Mouse (Mus musculus): ENCODE measurements around the gene Hist1h3f. TPM values are rescaled to one million over a fixed set of nuclear protein-coding genes. Genes with fewer than 3 reads are reported as not detected.

The Hist1h3f gene
- polyA plus RNA-seq, 1 experiment from 2014 or later = 0.32 TPM

DNA sequence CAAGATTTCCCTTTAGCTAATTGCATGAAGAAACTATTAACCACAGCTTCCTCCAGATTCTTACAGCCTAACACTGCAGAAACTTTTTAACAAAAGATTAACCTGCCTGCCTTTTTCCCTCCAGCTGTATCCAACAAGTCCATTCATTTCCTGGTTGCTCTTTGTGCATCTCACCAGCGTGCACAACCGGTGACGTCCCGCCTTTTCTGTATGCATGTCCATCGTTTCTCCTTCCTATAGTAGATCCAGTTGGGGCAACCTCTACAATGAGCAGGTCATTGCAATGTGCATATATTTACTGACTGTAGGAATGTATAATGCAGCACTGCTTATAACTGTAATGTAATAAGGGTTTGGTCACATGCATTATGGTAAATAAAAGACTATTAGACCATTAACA lies 19.9 kb upstream of the Hist1h3f start:
- H3K9me3 ChIP-seq (ENCODE audit: low read length) = no peaks in the 10 kb centered on the region

DNA sequence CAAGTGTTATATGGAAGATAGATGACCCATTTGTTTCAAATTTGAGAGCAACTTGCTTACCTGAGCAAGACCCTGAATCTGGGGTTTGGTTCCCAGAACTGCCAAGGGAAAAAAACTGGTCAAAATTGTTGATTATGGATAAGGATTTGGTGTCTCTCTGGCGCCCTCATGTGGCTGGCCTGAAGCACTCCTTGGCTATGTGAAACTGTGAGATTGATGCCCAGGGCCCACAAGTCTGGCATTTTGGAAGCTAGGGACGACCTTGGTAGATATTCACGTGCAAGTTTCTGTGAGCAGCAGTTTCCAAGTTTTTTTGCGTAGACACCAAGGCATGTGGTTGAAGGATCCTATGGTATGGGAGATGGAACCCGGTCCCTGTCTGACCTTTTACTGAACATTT lies 19.2 kb upstream of the Hist1h3f start:
- Histone ChIP-seq H3K9me3 (ENCODE audit: low read length) (no peaks in the 10 kb centered on the region), H3K36me3 (ENCODE audit: insufficient read depth, low read length) (no peaks in the 10 kb centered on the region), H3K27ac (ENCODE audit: low read length) (no peak overlapping the region), H3K27me3 (replicated peaks; ENCODE audit: insufficient read depth, low read length) (no peaks in the 10 kb centered on the region), H3K4me1 (ENCODE audit: insufficient read depth, low read depth, low read length) (no peaks in the 10 kb centered on the region), H3K9ac (replicated peaks; ENCODE audit: low read depth) (no peak overlapping the region), H3K4me2 (replicated peaks; ENCODE audit: low read depth, low read length) (no peak overlapping the region), H3K4me3 (ENCODE audit: low read depth, low read length) (no peak overlapping the region)
- peak; percentile 86 for DNase-seq (ENCODE audit: low spot score)
- 11% methylated on average over 5 of the region's 5 CpGs for WGBS
- peak; percentile 92 for TF ChIP-seq CTCF (IDR thresholded peaks at IDR 0.05)
- TF ChIP-seq EP300 (IDR thresholded peaks at IDR 0.05) = no peak
- peak; percentile 27; the same call in 1 of the 2 replicates for ATAC-seq

More for the DNA sequence above, 19.9 kb upstream of the Hist1h3f start:
- no peak for ATAC-seq
- Histone ChIP-seq H3K27ac (ENCODE audit: low read length) (no peak overlapping the region), H3K27me3 (replicated peaks; ENCODE audit: insufficient read depth, low read length) (no peaks in the 10 kb centered on the region), H3K4me1 (ENCODE audit: insufficient read depth, low read depth, low read length) (no peaks in the 10 kb centered on the region), H3K9ac (replicated peaks; ENCODE audit: low read depth) (no peak overlapping the region), H3K4me2 (replicated peaks; ENCODE audit: low read depth, low read length) (no peak overlapping the region), H3K4me3 (ENCODE audit: low read depth, low read length) (no peak overlapping the region), H3K36me3 (ENCODE audit: insufficient read depth, low read length) (no peaks in the 10 kb centered on the region)
- DNase-seq (ENCODE audit: low spot score) = no peak
- TF ChIP-seq EP300 (IDR thresholded peaks at IDR 0.05) = no peak
- no peak for TF ChIP-seq CTCF (IDR thresholded peaks at IDR 0.05)
- 39% methylated on average over 5 of the region's 5 CpGs for WGBS

DNA sequence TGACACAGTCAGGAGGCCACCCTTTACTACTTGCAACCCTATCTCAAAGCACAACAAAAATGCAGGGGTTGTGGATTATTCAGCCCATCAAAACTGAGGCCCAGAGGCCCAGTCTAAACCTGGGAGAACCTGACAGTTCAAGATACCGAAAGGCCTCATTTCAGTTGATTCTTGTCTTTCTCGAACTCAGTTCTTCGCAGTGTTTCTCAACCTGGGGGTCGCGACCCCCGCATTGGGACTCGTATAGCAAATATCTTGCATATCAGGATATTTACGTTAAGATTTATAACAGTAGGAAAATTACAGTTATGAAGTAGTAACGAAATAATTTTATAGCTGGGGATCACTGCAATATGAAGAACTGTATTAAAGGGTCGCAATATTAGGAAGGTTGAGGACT lies 18.0 kb upstream of the Hist1h3f start:
- H3K4me2 ChIP-seq (replicated peaks; ENCODE audit: low read depth, low read length) = peak overlapping the region; percentile 53
- no peaks in the 10 kb centered on the region for H3K36me3 ChIP-seq (ENCODE audit: insufficient read depth, low read length)
- no peaks in the 10 kb centered on the region for H3K4me1 ChIP-seq (ENCODE audit: insufficient read depth, low read depth, low read length)
- no peak for DNase-seq (ENCODE audit: low spot score)
- TF ChIP-seq CTCF (IDR thresholded peaks at IDR 0.05) = no peak
- TF ChIP-seq EP300 (IDR thresholded peaks at IDR 0.05) = no peak
- no peaks in the 10 kb centered on the region for H3K9me3 ChIP-seq (ENCODE audit: low read length)
- no peak overlapping the region for H3K9ac ChIP-seq (replicated peaks; ENCODE audit: low read depth)
- 4% methylated on average over 10 of the region's 10 CpGs for WGBS
- no peaks in the 10 kb centered on the region for H3K27me3 ChIP-seq (replicated peaks; ENCODE audit: insufficient read depth, low read length)
- no peak overlapping the region for H3K27ac ChIP-seq (ENCODE audit: low read length)
- no peak for ATAC-seq
- peak overlapping the region; percentile 28 for H3K4me3 ChIP-seq (ENCODE audit: low read depth, low read length)

DNA sequence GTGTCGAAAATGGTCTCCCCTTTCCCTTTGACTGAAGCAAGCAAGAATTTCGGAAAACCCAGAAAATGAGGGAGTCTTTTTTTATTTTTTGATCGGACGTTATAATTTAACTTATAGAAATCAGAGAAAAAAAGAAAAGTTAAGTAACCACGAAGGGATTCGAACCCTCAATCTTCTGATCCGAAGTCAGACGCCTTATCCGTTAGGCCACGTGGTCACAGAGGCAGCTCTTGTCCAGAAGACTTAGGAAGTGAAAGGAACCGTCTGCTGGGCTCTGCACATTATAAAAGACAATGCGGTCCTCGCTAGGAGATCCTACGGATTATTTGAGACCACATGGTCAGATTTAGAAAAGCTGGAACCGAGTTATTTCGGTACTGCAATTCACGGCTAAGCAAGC lies 17.5 kb upstream of the Hist1h3f start:
- ATAC-seq = peak; percentile 41
- DNase-seq (ENCODE audit: low spot score) = peak; percentile 94
- no peaks in the 10 kb centered on the region for H3K36me3 ChIP-seq (ENCODE audit: insufficient read depth, low read length)

DNA sequence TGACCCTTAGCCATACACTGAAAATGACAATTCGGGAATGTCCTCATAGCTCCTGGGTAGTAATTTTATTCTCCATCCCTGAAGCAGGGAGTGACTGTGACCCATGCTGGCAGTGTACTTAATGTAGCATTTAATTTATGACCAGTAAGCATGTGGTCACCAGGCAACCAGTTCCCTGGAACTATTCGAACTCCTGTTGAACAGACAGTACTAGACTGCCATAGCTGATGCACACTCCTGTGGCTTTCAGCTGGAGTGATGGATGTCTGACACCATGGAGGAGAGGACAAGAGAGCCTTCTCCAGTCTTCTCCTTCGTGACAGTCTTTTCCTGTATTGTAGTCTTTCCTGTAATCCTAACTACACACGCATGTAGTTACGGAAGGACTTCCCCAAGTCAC lies 14.8 kb upstream of the Hist1h3f start:
- Histone ChIP-seq H3K4me1 (ENCODE audit: insufficient read depth, low read depth, low read length) (peaks cover 10% of the 10 kb centered on the region; the same call in 1 of the 2 replicates), H3K4me3 (ENCODE audit: low read depth, low read length) (no peak overlapping the region), H3K4me2 (replicated peaks; ENCODE audit: low read depth, low read length) (no peak overlapping the region), H3K9me3 (ENCODE audit: low read length) (no peaks in the 10 kb centered on the region), H3K9ac (replicated peaks; ENCODE audit: low read depth) (no peak overlapping the region), H3K27ac (ENCODE audit: low read length) (no peak overlapping the region), H3K36me3 (ENCODE audit: insufficient read depth, low read length) (no peaks in the 10 kb centered on the region), H3K27me3 (replicated peaks; ENCODE audit: insufficient read depth, low read length) (no peaks in the 10 kb centered on the region)
- WGBS = 72% methylated on average over 5 of the region's 5 CpGs
- no peak for TF ChIP-seq CTCF (IDR thresholded peaks at IDR 0.05)
- no peak for TF ChIP-seq EP300 (IDR thresholded peaks at IDR 0.05)
- DNase-seq (ENCODE audit: low spot score) (no peak), ATAC-seq (no peak)

More for the DNA sequence above, 17.5 kb upstream of the Hist1h3f start:
- Histone ChIP-seq H3K4me1 (ENCODE audit: insufficient read depth, low read depth, low read length) (no peaks in the 10 kb centered on the region), H3K27ac (ENCODE audit: low read length) (no peak overlapping the region), H3K4me3 (ENCODE audit: low read depth, low read length) (peak overlapping the region; percentile 28), H3K9me3 (ENCODE audit: low read length) (no peaks in the 10 kb centered on the region), H3K4me2 (replicated peaks; ENCODE audit: low read depth, low read length) (peak overlapping the region; percentile 53), H3K9ac (replicated peaks; ENCODE audit: low read depth) (no peak overlapping the region), H3K27me3 (replicated peaks; ENCODE audit: insufficient read depth, low read length) (no peaks in the 10 kb centered on the region)
- no peak for TF ChIP-seq CTCF (IDR thresholded peaks at IDR 0.05)
- peak; percentile 29; the same call in 1 of the 2 replicates for TF ChIP-seq EP300 (IDR thresholded peaks at IDR 0.05)
- under 1% methylated on average over 17 of the region's 17 CpGs for WGBS

DNA sequence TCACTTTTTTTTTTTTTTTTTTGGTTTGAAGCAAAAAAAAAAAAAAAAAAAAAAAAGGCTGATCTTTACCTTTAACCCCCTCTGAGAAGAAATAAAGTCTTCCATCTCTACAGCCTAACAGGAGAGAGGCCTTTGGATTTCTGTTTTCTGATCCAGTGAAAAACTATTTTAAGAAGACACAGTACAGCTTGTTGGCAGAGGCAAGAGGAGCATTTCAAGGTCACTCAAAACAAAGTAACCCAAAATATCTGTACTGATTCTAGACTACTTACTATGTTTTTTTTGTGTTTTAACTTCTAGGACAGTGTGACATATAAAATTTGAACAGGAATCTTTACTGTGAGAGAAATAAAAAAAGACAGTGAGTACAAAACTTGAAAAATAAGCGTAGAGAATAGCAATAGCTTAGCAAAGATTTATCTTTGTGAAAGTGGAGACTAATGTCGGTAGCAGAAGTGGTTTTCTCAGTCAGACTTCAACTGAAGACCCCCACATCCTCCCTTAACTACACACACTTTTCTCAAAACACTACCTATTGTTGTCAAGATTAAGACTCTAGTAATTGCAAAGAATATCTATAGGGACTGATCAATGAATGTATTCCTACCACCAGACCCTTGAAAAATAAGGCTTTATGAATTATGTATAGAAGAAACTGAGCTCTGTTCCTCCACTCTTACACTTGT lies 14.2 kb upstream of the Hist1h3f start:
- 19% methylated on average over 2 of the region's 2 CpGs for WGBS
- Histone ChIP-seq H3K4me2 (replicated peaks; ENCODE audit: low read depth, low read length) (peak overlapping the region; percentile 64), H3K36me3 (ENCODE audit: insufficient read depth, low read length) (no peaks in the 10 kb centered on the region), H3K4me3 (ENCODE audit: low read depth, low read length) (peak overlapping the region; percentile 55), H3K27me3 (replicated peaks; ENCODE audit: insufficient read depth, low read length) (no peaks in the 10 kb centered on the region), H3K4me1 (ENCODE audit: insufficient read depth, low read depth, low read length) (peaks cover 14% of the 10 kb centered on the region; the same call in 1 of the 2 replicates), H3K9ac (replicated peaks; ENCODE audit: low read depth) (peak overlapping the region; percentile 77), H3K27ac (ENCODE audit: low read length) (peak overlapping the region; percentile 97; the same call in 1 of the 2 replicates), H3K9me3 (ENCODE audit: low read length) (no peaks in the 10 kb centered on the region)
- ATAC-seq (no peak), DNase-seq (ENCODE audit: low spot score) (no peak)
- no peak for TF ChIP-seq CTCF (IDR thresholded peaks at IDR 0.05)
- no peak for TF ChIP-seq EP300 (IDR thresholded peaks at IDR 0.05)

Data from lung, postnatal 0 days (tissue).